Mouse (Mus musculus) macrophage (primary cell): ENCODE data around the gene Nyx. TPM values are rescaled to one million over a fixed set of nuclear protein-coding genes. Genes with fewer than 3 reads are reported as not detected.
A peak's percentile ranks its signal among the peaks of the same experiment; 100 is the strongest.

Experiments
- H3K27ac ChIP-seq: fragments of 350-480 bp; formaldehyde crosslinking; 2 replicates; pipeline ENCODE4 v1.9.0; 2021
- H3K36me3 ChIP-seq: fragments of 350-480 bp; formaldehyde crosslinking; 2 replicates; pipeline ENCODE4 v1.9.0; 2021; ENCODE audit errors: inconsistent target
- H3K4me3 ChIP-seq: fragments of 350-480 bp; formaldehyde crosslinking; 2 replicates; pipeline ENCODE4 v1.9.0; 2021; ENCODE audit errors: inconsistent target
- H3K79me2 ChIP-seq: fragments of 350-480 bp; formaldehyde crosslinking; 2 replicates; pipeline ENCODE4 v1.9.0; 2021; ENCODE audit errors: inconsistent target
- WGBS: methylation state at CpG from one replicate; pipeline ENCODE4 v1.1.7; 2026; ENCODE audit warnings: inconsistent platforms; ENCODE audit not compliant: missing documents; 5-methylcytosine and 5-hydroxymethylcytosine counted together
- polyA plus RNA-seq: library from polyadenylated mRNA; stranded (reverse); fragments of 250-400 nt; gene quantifications from 3 replicates; pipeline ENCODE4 v1.2.4, GENCODE M21; 2018; ENCODE audit warnings: inconsistent platforms

Nyx gene
- polyA plus RNA-seq, 1 experiment from 2014 or later, result not detected

DNA sequence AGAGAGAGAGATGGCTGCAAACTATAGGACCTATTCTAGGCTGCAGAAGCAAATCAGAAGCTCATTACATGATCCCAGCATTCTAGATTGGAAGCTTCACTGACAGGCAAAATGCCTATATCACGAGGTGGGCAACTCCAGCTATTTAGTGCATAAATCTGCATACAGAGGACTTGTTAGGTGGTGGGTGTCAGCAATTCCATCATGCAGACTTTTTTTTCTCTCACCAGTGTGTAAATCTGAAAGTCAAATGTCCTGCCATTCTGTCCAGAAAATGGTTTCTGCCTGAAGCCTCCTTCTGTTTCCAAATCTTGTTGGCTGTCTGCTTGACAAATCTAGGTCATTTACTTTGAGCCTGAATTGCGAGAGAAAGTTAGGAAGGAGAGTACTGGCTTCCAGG is 11.7 kb downstream of the Nyx start:
- WGBS, result 90% methylated on average over 2 of the region's 2 CpGs
- no peaks in the 10 kb centered on the region for H3K79me2 ChIP-seq
- H3K36me3 ChIP-seq, result no peaks in the 10 kb centered on the region
- no peak overlapping the region for H3K27ac ChIP-seq
- no peak overlapping the region for H3K4me3 ChIP-seq

DNA sequence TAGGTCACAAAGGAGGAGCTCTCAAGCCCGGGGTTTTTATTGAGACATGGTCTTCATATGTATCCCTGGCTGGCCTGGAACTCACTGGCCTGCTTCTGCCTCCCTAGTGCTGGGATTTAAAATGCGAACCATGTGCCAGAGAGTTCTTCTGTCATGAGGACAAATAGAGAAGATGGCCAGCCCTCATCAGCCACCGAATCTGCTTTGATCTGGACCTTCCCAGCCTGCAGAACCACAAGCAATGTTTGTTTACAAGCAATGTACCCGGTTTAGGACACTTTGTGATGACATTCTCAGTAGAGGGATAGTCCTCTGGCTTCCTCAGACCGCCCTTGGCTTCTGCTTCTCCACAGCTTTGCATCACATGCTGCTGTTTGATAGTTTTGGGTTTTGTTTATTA is 12.4 kb downstream of the Nyx start:
- 82% methylated on average over 5 of the region's 5 CpGs for WGBS
- no peak overlapping the region for H3K27ac ChIP-seq
- no peak overlapping the region for H3K4me3 ChIP-seq
- no peaks in the 10 kb centered on the region for H3K36me3 ChIP-seq
- H3K79me2 ChIP-seq, result no peaks in the 10 kb centered on the region

- H3K79me2 ChIP-seq, result no peaks in the 10 kb centered on the region
- H3K4me3 ChIP-seq, result no peak overlapping the region
- H3K27ac ChIP-seq, result no peak overlapping the region
- H3K36me3 ChIP-seq, result no peaks in the 10 kb centered on the region
Observed at GRCm38 (mm10) chrX:13479570-13479969, 13.7 kb downstream of the Nyx start.

DNA sequence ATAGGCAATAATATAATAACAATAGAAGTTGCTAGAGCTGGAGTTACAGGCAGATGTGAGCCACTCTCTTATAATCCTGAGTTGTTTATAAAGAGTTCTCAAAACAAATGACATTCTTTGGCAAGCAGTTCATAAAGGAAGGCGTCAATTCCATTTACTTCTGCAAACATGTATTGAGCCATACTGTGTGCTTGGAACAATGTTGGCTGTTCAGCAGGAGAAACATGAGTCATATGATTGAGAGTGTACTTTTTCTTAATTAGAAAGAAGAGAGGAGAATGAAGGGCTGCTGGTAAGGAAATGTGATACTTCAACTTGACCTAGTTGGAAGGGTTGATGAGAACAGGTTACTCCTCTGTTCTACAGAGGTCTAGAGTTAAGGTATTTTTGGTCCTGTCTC is 16.7 kb downstream of the Nyx start:
- no peaks in the 10 kb centered on the region for H3K79me2 ChIP-seq
- 75% methylated on average over 1 of the region's 1 CpGs for WGBS
- H3K36me3 ChIP-seq, result no peaks in the 10 kb centered on the region
- H3K27ac ChIP-seq, result no peak overlapping the region
- H3K4me3 ChIP-seq, result no peak overlapping the region

DNA sequence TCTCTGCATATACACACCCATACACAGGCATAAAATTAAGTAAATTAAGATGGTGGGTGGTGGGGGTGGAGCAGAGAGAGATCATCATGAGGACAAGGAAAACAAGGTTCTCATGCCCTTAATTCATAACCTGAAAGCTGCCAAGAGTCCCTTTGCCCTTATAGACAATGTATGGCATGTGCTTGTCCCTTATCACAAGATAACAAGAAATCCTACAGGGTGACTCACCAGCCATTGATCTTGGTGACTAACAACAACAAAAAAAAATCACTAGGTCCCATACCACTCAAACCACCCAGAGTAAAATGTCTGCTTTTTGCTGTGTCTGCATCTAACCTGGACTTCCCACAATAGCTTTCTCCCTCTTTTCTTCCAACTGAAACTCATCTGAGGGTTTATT is 18.5 kb downstream of the Nyx start:
- no peaks in the 10 kb centered on the region for H3K79me2 ChIP-seq
- no peaks in the 10 kb centered on the region for H3K36me3 ChIP-seq
- no peak overlapping the region for H3K27ac ChIP-seq
- no peak overlapping the region for H3K4me3 ChIP-seq

- no peak overlapping the region for H3K4me3 ChIP-seq
- H3K36me3 ChIP-seq, result no peaks in the 10 kb centered on the region
- WGBS, result 60% methylated on average over 3 of the region's 3 CpGs
- no peaks in the 10 kb centered on the region for H3K79me2 ChIP-seq
- H3K27ac ChIP-seq, result no peak overlapping the region
Observed at GRCm38 (mm10) chrX:13489001-13489400, 23.1 kb downstream of the Nyx start.

DNA sequence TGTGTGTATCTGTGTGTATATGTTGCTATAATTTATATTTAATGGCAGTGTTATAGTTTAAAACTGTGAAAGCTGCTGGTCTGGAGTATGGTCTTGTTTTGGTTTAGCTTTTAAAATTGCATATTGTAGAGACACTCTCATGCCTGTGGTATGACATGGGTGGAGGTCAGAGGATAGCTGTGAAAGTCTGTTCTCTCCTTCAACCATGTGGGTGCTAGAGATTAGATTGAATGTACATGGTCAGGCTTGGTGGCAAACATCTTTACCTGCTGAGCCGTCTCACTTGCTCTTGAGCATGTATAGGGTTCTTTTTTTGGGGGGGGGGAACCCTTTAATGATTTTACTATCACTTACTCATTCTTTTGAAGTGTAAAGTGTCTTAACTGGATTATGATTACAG is 23.9 kb downstream of the Nyx start:
- H3K36me3 ChIP-seq, result no peaks in the 10 kb centered on the region
- no peak overlapping the region for H3K27ac ChIP-seq
- no peak overlapping the region for H3K4me3 ChIP-seq
- H3K79me2 ChIP-seq, result no peaks in the 10 kb centered on the region
- WGBS, result 60% methylated on average over 1 of the region's 1 CpGs

DNA sequence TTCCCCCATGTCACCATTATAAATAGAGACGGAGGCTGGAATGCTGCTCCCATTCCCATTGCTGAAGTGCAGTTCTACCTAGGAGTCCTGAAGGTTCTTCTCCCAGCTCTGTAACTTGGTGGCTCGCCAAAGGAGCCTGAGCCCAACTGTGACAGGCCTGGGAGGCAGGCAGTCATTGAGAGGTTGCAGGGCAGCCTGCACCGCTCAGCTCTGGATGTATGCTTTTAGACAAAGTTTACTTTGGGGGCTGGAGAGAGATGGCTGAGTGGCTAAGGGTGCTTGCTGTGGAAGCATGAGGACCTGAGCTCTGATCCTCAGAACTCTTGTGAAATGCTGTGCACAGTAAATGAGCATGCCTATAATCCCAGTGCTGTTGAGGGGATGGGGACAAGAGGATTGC is 25.0 kb downstream of the Nyx start:
- WGBS, result 79% methylated on average over 3 of the region's 3 CpGs
- H3K27ac ChIP-seq, result no peak overlapping the region
- no peaks in the 10 kb centered on the region for H3K36me3 ChIP-seq
- H3K4me3 ChIP-seq, result no peak overlapping the region
- H3K79me2 ChIP-seq, result no peaks in the 10 kb centered on the region

DNA sequence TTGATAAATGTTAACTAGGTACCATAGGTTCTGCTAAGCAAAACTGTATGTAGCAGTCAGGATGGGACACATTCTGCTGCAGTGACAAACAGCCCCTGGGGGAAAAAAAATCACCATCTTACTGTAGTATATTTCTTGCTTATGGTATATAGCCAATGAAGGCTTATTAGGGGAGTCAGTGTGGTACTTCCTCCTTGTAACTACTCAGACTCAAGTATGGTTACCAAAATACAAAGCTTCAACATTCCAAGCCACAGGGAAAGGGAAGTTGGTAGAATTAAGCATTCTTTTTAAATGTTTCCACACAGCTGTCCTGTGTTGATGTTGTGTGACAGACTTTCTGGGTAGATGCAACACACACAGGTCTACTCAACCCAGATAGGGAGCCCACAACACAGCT is 27.0 kb downstream of the Nyx start:
- Histone ChIP-seq H3K4me3 (no peak overlapping the region), H3K36me3 (no peaks in the 10 kb centered on the region), H3K27ac (no peak overlapping the region), H3K79me2 (no peaks in the 10 kb centered on the region)

DNA sequence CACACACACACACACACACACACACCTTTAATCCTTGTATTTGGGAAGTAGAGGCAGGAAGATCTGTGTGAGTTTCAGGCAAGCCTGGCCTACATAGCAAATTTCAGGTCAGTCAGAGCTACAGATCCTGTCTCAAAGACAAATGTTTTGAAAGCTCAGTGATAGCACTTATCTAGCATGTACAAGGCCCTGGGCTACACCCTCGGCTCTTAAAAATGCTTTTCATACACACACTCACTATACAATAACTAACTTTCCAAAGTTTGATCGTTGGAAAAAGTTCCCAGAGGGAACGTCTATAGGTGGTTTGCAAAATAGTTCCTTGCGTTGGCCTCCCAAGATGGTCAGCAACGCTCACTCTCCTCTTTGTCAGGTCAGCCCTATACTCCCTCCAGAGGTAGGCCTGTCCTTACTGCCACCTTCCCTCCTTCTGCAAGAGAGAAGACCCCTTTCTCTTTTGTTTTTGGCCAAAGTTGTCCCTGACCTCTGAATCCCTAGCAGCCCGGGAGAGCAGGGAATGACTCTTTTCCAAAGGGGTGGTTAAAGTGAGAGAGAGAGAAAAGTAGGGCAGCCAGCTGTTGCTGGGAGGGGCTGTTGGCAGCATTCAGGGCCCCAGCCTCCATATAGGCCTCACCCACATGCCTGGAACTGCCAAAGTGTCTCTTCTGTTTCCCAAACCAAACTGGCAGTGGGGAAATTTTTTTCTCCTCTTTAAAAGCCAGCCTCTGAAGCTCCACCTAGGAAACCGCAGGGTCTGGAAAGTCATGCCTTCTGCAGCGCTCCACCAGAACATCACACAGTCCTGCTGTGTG is 29.2 kb downstream of the Nyx start:
- Histone ChIP-seq H3K36me3 (no peaks in the 10 kb centered on the region), H3K27ac (no peak overlapping the region), H3K4me3 (no peak overlapping the region), H3K79me2 (no peaks in the 10 kb centered on the region)
- 94% methylated on average over 8 of the region's 8 CpGs for WGBS

DNA sequence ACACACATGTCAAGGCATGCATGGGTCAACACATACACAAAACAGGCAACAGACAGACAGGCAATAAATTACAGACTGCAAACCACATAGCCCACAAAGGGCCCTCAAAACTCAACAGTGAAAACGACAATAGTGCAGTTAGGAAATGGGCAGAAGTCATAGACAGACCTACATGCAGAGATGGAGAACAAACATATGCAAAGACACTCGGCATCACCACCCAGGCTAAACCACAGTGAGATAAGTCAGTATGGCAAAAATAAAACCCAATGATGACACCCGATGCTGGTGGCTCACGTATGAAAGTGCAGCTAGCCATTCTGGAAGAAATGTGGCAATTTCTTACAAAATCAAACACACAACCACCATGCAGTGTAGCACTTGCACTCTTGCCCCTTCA is 34.4 kb downstream of the Nyx start:
- H3K36me3 ChIP-seq, result no peaks in the 10 kb centered on the region
- H3K27ac ChIP-seq, result no peak overlapping the region
- WGBS, result 42% methylated on average over 4 of the region's 4 CpGs
- H3K79me2 ChIP-seq, result no peaks in the 10 kb centered on the region
- H3K4me3 ChIP-seq, result no peak overlapping the region

DNA sequence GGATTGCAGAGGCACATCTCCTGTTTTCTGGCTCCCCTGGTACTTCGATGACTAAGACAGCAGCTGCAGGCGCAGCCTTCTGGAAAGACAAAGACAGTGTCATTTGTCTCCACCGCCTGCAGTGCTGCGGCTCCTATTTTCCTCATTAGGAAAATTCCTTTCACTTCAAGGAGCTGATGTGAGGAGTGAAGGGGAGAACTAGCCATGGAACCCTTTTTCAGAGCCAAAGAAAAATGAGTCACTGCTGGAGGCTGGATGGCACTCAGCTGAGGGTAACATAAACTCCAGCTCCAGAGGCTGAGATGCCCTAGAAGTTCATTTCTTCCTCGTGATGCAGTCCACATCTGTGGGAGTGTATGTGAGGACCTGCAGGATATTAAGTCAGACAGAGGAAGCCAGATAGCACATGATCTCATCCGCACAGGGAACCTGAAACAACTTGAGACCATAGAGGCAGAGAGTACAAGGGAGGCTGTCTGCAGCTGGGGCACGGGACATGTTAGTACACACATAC is 37.0 kb downstream of the Nyx start:
- 68% methylated on average over 5 of the region's 7 CpGs for WGBS
- H3K4me3 ChIP-seq, result no peak overlapping the region
- H3K36me3 ChIP-seq, result no peaks in the 10 kb centered on the region
- H3K79me2 ChIP-seq, result no peaks in the 10 kb centered on the region
- H3K27ac ChIP-seq, result 0 out of 2 replicates have a peak overlapping the region, but pooled peaks have one; percentile 8

DNA sequence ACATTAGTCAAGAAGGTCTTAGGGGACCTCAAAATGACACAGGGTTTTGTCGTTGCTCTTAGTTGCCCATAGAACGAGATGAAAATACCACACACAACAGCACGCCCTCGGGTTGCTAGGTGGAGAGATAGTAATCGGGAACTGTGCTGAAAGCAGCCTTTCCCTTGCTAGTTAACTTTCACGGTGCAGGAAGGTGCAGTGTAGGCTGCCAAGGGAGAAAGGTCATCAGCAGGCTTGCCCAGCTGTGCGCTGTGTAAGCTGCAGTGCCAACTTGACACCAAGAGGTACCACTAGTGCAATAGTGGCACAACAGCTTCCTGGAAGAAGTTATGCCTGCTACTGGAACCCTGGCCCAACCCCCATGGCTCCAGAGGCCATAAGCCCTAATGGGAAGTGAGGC is 38.5 kb downstream of the Nyx start:
- Histone ChIP-seq H3K79me2 (no peaks in the 10 kb centered on the region), H3K36me3 (no peaks in the 10 kb centered on the region), H3K4me3 (no peak overlapping the region), H3K27ac (no peak overlapping the region)
- 91% methylated on average over 7 of the region's 7 CpGs for WGBS

- 22% methylated on average over 2 of the region's 2 CpGs for WGBS
- Histone ChIP-seq H3K79me2 (no peaks in the 10 kb centered on the region), H3K4me3 (no peak overlapping the region), H3K36me3 (no peaks in the 10 kb centered on the region), H3K27ac (no peak overlapping the region)
Observed at GRCm38 (mm10) chrX:13506376-13506775, 40.5 kb downstream of the Nyx start.

DNA sequence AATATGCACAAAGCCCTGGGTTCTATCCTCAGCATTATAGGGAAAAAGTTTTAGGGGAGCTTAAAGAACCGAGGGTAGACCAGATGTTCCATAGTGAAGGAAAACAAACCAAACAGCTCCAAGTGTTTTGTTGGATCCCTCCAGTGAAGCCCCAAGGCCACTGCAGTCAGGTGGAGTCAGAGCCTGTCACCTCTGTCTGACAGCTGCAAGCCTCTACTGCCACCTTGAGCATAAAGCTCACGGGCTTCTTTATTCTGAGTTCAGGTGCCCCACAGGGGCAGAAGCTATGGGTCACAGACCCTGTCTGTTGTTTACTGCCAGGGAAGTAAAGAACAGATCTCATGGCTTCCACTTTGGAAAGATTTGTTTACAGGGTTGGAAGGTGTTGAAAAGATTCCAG is 47.2 kb downstream of the Nyx start:
- WGBS, result 83% methylated on average over 2 of the region's 2 CpGs
- H3K36me3 ChIP-seq, result no peaks in the 10 kb centered on the region
- no peak overlapping the region for H3K4me3 ChIP-seq
- H3K27ac ChIP-seq, result no peak overlapping the region
- no peaks in the 10 kb centered on the region for H3K79me2 ChIP-seq

DNA sequence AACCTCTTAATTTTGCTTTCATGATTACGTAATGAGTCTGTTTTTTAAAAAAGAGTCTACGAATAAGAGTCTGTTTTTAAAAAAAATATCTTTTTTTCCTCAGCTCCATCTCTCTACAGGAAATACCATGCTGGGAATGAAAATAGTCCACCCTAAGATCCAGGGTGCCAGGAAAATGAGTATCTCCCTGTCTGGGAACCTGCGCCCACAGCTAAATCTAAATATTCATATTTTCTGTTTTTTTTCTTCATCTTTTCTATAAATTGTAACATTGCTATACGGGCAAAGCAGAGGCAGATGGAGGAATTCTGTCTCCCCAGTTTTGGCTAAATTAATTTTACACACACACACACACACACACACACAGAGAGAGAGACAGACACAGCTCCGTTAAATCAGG is 48.0 kb downstream of the Nyx start:
- Histone ChIP-seq H3K79me2 (no peaks in the 10 kb centered on the region), H3K27ac (no peak overlapping the region), H3K4me3 (no peak overlapping the region), H3K36me3 (no peaks in the 10 kb centered on the region)
- WGBS, result 96% methylated on average over 4 of the region's 5 CpGs
